Mouse (Mus musculus) embryo, embryonic 10.5 days (tissue): ENCODE results near the gene Synj2.
A peak's percentile ranks its signal among the peaks of the same experiment; 100 is the strongest.

Experiments
- DNase-seq: peaks from one replicate; pipeline ENCODE4 v3.0.0-alpha.2; 2015; ENCODE audit warnings: low spot score

The Synj2 gene

GRCm38 (mm10) chr17:6054934-6055355 is 113.9 kb downstream of the Synj2 start:
- peak; percentile 79 for DNase-seq

DNA sequence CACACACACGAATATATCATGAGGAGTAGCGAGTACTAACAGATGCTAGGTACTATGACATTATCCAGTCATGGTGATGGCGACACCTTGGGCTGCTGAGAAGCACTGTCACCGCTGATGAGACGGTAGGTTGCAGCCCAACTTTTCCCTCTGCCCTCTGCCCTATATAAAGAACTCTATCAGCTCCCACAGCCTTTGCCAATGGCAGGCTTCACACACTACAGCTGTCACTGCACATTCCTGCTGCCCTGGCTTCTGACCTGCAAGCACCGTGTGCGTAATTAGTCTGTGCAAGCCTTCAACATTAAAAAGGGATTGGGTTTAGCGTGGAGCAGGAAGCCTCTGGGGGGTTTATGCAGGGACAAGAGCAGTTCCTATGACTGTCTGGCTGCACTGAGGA is 121.7 kb downstream of the Synj2 start:
- no peak for DNase-seq

DNA sequence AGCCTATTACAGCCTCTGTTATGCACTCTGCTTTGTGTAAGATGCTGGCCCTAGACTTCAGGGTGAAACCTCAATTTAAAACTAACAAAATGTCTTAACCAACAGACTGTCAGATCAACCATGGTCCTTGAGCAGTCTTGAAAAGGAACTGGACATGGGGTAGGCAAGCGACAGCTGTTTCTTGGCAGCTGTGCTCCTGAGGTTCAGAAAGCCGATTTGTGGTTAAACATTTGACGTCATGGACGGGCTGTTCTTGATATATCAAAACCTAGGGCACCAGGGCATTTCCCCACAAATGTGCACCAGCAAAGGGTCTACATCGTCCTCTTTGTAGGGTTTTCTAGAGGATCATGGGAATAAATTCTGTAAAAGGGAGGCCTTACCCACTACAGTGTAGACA is 122.5 kb downstream of the Synj2 start:
- no peak for DNase-seq

DNA sequence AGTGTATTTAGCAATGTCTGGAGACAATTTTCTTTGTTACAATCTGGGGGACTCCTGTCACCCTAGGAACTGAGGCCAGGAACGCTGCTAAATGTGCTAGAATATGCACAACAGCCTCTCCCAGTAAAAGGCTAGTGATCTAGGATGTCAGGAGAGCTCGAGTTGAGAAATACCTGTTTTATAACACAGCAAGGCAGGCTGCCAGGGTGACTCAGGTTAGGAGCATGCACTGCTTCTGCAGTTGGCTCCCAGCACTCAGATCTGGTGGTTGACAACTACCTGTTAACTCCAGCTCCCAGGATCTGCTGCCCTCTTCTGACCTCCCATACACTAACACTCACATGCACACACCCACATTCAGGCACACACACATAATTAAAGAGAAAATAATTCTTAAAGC is 124.9 kb downstream of the Synj2 start:
- DNase-seq, result no peak

- DNase-seq, result no peak
Observed at GRCm38 (mm10) chr17:6067613-6068012, 126.5 kb downstream of the Synj2 start.

- DNase-seq, result no peak
Observed at GRCm38 (mm10) chr17:6069866-6070265, 128.8 kb downstream of the Synj2 start.

GRCm38 (mm10) chr17:6073405-6073804 is 132.3 kb downstream of the Synj2 start:
- DNase-seq, result no peak

DNA sequence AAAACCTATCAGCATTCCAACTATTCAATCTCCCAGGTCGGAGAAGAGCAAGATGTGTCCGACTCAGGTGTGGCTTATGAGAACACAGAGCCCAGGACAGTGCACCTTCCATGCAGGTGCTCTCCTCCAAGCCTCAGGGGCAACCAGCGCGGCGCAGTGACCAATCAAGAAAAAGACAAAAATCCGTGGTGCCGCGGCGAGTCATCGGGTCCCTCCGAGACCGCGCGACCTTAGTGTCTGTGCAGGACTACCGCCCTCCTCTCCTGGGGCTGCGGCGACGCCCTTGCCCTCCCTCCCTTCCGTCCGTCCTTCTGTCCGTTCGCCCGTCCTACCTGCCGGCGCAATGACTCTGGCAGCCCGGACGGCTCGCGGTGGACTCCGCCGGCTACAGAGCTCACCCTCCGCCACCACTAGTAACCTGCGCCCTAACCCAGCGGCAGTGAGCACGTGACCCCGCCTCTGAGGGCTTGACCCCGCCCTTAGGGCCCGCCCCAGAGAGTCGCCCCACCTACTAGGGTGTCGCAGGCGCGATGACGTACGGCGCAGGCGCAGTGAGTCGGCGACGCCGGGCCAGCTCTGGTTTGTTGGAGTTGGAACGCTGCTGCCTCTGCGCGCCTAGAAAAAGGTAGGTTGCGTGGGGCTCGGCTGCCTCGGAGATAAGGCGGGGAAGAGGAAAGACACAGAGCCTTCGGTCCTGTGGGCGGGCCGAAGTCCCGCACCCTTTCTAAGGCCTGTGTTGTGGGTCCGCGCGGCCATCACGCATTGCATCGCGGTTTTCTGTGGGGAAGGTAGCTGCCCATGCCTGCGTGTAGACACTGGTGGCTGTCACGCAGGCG is 138.4 kb downstream of the Synj2 start, which contains the start of the genes Serac1 and Gtf2h5:
Gene Serac1 (minus strand): TSS at position 455 of the 836 bp plus-strand sequence.
Gene Gtf2h5 (plus strand): TSS at position 500 of the 836 bp plus-strand sequence.
- DNase-seq, result peak; percentile 98

DNA sequence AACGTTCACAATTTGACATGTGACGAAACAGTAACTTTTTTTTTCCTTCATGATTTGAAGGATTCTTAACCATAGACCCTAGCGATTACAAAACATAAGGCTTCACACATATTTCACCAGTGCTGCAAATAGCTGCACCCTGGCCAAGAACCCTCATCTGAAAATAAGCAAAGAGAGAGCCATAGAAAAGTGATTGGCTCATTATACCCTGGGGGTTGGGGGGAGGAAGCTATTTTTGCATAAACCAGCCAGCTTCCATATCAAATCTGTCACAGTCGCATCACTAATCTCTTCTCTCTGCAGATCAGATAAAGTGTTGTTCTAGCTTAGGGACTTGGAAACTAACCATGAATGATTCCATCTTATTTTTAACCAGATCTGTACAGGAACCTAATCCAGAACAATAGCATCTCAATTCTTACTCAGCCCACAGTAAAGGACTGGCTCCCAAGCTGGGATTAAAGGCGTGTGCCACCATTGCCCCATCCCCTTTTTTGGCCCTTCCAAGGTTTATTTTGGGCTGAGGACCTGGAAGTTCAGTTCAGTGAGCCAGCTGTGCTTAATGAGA is 142.3 kb downstream of the Synj2 start:
- no peak for DNase-seq

DNA sequence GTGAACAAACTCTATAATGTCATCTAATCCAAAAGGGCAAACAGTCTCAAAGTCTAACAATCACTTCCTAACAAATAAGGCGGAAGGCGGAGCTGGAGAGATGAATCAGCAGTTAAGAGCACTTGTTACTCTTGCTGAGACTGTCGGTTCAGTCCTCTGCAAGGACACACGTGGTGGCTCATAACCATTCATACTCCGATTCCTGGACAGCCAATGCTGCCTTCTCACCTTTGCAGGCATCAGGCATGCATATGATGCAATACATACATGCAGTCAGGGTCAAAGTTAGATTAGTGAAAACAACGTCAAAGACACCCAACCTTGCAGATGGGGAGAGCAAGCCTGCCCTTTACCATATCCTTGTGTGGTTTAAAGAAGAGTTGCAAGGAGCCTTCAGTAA is 150.5 kb downstream of the Synj2 start:
- no peak for DNase-seq
